Mouse (Mus musculus) midbrain, embryonic 10.5 days (tissue): ENCODE data around the gene Ghitm. TPM values are rescaled to one million over a fixed set of nuclear protein-coding genes. Genes with fewer than 3 reads are reported as not detected.

Experiments
- DNase-seq: peaks from one replicate; pipeline ENCODE4 v3.0.0-alpha.2; 2017; ENCODE audit warnings: low spot score
- H3K27ac ChIP-seq: fragments of 300-500 bp; sonication (generic); replicated peaks from 2 replicates; pipeline ENCODE4 v1.5.1; 2016; ENCODE audit warnings: mild to moderate bottlenecking
- H3K27me3 ChIP-seq: fragments of 300-500 bp; sonication (generic); 2 replicates; pipeline ENCODE4 v1.6.1; 2016; ENCODE audit warnings: low read depth, mild to moderate bottlenecking; ENCODE audit not compliant: poor library complexity, severe bottlenecking
- H3K36me3 ChIP-seq: fragments of 300-500 bp; sonication (generic); 2 replicates; pipeline ENCODE4 v1.6.1; 2016; ENCODE audit warnings: mild to moderate bottlenecking, moderate library complexity
- H3K4me1 ChIP-seq: fragments of 300-500 bp; sonication (generic); 2 replicates; pipeline ENCODE4 v1.6.1; 2016
- H3K4me3 ChIP-seq: fragments of 300-500 bp; sonication (generic); 2 replicates; pipeline ENCODE4 v1.5.1; 2016; ENCODE audit warnings: mild to moderate bottlenecking, moderate library complexity
- H3K9me3 ChIP-seq: fragments of 300-500 bp; sonication (generic); replicated peaks from 2 replicates; pipeline ENCODE4 v1.6.1; 2016; ENCODE audit warnings: mild to moderate bottlenecking
- WGBS: fragments of 180-500 bp; shearing (Covaris S2); methylation state at CpG from one replicate; pipeline ENCODE4 v1.1.7; 2016; 5-methylcytosine and 5-hydroxymethylcytosine counted together
- polyA plus RNA-seq: library from polyadenylated mRNA; unstranded; fragments of >200 nt; fragmentation: Nextera tagmentation; extraction: Ambion mirVana; gene quantifications from 2 replicates; pipeline ENCODE4 v1.2.1, GENCODE M21; 2016

Ghitm gene
- polyA plus RNA-seq, 1 experiment from 2014 or later = 211 TPM

DNA sequence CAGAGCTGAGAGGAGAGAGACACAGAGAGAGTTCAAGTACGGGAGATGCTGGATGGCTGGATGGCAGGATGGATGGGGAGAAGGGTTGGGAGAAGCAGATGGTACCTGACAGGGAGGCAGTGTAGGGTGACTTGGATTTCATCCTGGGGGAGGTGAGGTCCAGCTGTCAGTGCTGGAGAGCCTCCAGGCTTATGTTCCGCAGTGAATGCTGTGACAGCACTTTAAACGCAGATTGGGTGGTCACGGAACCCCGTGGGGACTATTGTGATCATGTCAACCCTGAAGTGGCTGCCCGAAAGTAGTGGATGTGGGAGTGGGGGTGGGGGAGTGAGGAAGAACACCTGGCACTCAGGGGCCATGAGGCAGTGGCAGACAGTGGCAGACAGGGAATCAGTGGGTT is 40.6 kb downstream of the Ghitm start:
- no peak for DNase-seq
- WGBS = 79% methylated on average over 6 of the region's 6 CpGs
- H3K27me3 ChIP-seq = peaks cover 33% of the 10 kb centered on the region
- H3K9me3 ChIP-seq = no peaks in the 10 kb centered on the region
- peaks cover 15% of the 10 kb centered on the region for H3K4me1 ChIP-seq
- no peak overlapping the region for H3K27ac ChIP-seq
- no peaks in the 10 kb centered on the region for H3K36me3 ChIP-seq
- H3K4me3 ChIP-seq = no peak overlapping the region

DNA sequence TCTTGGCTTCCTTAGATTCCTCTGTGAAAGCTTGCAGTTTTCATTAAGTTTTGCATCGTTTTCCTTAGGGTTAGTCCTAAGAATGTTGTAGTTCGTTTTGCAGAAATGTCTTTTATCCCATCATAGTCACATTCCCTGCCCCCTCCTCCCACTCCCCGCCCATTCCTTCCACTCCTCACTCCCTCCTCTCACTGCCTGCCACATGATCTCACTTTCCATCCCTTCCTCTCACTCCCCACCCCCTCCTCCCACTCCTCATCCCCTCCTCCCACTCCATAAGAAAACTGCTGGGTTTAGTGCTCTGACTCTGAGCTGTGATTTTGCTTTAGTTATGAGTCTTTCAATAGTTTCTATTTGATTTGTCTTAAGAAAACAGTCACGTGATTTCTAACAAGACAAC is 51.3 kb downstream of the Ghitm start:
- WGBS = 31% methylated on average over 4 of the region's 4 CpGs
- H3K4me3 ChIP-seq = no peak overlapping the region
- no peak for DNase-seq
- H3K27me3 ChIP-seq = no peaks in the 10 kb centered on the region
- no peaks in the 10 kb centered on the region for H3K9me3 ChIP-seq
- peaks cover 5% of the 10 kb centered on the region for H3K4me1 ChIP-seq
- H3K36me3 ChIP-seq = no peaks in the 10 kb centered on the region
- no peak overlapping the region for H3K27ac ChIP-seq

DNA sequence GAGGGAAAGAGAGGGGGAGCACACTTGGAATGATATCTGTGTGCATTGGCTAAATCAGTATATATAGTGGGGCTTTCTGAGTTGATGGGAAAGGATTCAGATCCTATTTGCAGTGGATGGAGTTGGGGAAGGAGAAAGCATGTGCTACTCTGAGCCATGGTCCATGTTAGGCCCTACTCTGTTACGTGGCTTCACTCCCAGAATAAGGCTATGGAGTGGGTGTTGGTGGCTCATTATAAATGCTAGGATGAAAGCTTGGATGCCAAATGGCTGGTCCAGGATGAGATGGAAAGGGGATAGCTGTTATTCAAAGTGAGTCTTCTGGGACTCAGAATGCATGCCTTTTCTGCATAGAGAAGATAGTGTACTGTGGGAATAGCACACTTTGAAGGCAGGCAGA is 54.3 kb downstream of the Ghitm start:
- Histone ChIP-seq H3K27ac (no peak overlapping the region), H3K9me3 (no peaks in the 10 kb centered on the region), H3K4me3 (no peak overlapping the region), H3K4me1 (peaks cover 5% of the 10 kb centered on the region), H3K36me3 (no peaks in the 10 kb centered on the region), H3K27me3 (no peaks in the 10 kb centered on the region)
- DNase-seq = no peak
- 90% methylated on average over 1 of the region's 1 CpGs for WGBS

Other genes with a start within 250 kb of the Ghitm start
- 24.6 and 27.3 TPM in 2 replicates for gene Ccser2, start 166.5 kb downstream of the Ghitm start, polyA plus RNA-seq
- not detected in 2 replicates for gene Rgr, start 86.3 kb downstream of the Ghitm start, polyA plus RNA-seq
- gene Lrit1, start 80.4 kb downstream of the Ghitm start, polyA plus RNA-seq = not detected in 2 replicates
- not detected in 2 replicates for gene Lrit2, start 67.3 kb downstream of the Ghitm start, polyA plus RNA-seq
- gene Cdhr1, start 36.9 kb downstream of the Ghitm start, polyA plus RNA-seq = 0.11 and 0.14 TPM in 2 replicates
- gene 2610528A11Rik, start 21.2 kb downstream of the Ghitm start, polyA plus RNA-seq = not detected in 2 replicates